Mouse (Mus musculus) liver, adult 2 months (tissue): ENCODE data around the gene Ap3m1.

Experiments
- CTCF ChIP-seq: fragments of 200-500 bp; IDR thresholded peaks from 2 replicates; pipeline ENCODE4 v1.5.1; 2011; ENCODE audit warnings: low read depth, low read length, control low read depth
- POLR2A ChIP-seq: fragments of 200-500 bp; IDR thresholded peaks from 2 replicates; pipeline ENCODE4 v1.6.1; 2011; ENCODE audit warnings: low read length, control low read depth; ENCODE audit not compliant: insufficient read depth; ENCODE audit errors: extremely low read depth

DNA sequence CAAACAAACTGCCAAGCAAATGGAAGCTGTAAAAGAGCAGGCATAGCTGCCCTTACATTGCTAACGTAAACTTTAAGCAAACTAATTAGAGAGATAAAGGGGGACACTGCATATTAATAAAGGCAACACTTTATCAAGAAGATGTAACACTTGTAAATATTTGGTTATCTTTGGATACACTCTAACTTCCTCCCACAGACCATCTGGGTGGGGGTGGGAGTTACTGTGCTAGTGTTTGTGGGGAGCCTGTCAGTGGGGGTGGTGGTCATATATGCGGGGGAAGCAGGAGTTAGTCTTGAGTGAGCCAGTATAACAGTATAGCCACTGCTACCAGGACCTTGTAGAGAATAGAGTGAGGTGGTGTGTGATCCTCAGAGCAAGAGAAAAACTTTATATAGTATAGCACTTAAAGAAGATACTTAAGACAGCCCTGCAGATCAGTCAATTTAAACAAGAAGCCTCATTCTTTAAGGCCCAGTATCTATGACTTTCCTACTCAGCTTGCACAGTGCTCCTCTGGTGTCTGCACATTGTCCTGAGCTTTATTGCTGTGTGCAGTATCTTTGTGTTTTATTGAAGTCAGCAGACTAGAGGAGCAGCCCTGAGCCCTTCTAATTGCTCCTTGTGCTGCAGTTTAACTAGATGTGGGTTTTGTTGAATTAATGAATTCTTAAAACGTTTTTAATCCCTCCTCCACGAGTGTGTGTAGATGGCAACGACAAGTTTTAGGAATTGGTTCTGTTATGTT is 10.6 kb upstream of the Ap3m1 start:
- TF ChIP-seq POLR2A (no peak), CTCF (no peak)
